Mouse (Mus musculus) ovary, postnatal 36 days (tissue): ENCODE data around the gene Try10.
"Not testable (repeated sequence)": the region's sequence is repeated elsewhere in the genome, so short reads cannot be mapped to it uniquely, and the experiment has no call there.

Experiments
- DNase-seq: peaks from one replicate; pipeline ENCODE4 v3.0.0; 2022; ENCODE audit warnings: low spot score, mixed read lengths

Gene Try10

DNA sequence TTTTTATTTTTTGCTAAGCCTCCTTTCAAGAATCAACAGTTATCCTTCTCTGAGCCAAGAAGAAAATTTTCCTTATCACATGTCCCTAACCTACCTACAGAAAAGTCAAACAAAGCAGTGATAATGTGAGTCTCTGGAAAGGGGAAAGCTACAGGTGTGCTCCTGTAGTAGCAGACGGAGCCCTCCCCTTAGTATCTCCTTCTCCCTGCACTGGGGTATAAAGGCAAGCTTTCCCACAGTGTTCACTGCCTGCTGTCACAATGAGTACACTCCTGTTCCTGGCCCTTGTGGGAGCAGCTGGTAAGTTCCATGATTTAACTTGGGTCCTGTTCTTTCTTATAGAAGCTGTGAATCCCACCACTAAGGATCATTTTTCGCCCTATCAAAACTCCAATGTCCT is at the start of gene Try10:
Try10 (plus strand) TSS at position 174 of the 400 bp plus-strand sequence.
- no peak for DNase-seq

- DNase-seq: not testable (repeated sequence)
These were observed 37.2 kb upstream of the Try10 start, which contains the start of gene Try5 for GRCm38 (mm10) chr6:41316741-41317140. TSS of gene Try5 (minus strand) at chr6:41316841.

DNA sequence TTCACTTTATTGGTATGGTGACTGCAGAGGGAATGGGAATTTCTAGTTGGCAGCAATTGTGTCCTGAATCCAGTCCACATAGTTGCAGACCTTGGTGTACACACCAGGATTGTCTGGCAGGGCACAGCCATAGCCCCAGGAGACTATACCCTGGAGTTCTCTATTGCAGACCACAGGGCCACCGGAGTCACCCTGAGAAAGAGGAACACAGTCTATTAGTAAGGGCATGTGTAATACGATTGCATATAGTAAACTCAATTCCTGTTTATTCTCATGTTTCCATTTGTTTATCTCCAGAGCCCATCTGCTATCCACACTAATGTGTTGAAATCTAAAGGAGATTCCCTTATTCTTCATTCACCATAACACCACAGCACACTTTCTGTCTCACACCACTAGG is 19.9 kb downstream of the Try10 start:
- not testable (repeated sequence) for DNase-seq

GRCm38 (mm10) chr6:41377578-41377977 is 23.7 kb downstream of the Try10 start, which contains the start of gene Prss3:
TSS of gene Prss3 (minus strand) at chr6:41377678.
- not testable (repeated sequence) for DNase-seq

DNA sequence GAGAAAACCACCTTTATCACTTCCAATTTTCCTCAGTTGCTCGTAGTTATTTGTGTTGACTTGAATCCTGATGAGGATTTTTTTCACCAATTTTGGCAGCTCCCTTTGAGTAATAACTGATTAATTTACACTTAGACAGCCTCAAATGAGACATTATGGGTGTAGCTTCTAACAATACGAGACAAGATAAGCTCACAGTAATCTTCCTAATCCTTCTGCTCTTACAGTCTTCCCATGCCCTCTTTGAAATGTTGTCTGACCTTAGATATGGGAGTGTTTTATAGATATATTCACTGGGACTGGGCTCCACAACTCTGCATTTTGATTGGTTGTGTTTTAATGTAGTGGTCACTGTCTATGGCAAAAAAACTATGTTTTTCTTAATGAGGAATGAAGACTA is 32.9 kb downstream of the Try10 start:
- no peak for DNase-seq

GRCm38 (mm10) chr6:41391640-41392039 is 37.7 kb downstream of the Try10 start:
- not testable (repeated sequence) for DNase-seq

DNA sequence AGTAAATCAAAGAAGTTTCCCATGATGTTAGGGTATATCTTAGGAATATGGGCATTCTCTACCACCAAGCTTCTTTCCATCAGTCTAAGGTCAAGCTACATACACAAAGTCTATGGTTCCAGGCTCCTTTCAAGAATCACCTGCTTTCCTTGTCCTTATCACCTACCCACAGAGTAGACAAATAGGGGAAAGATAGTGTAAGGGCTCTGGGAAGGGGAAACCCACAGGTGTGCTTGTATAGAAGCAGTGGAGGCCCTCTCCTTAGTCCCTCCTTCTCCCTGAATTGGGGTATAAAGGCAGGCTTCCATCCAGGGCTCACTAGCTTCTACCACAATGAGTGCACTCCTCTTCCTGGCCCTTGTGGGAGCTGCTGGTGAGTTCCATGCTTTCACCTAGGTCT is 38.2 kb downstream of the Try10 start, which contains the start of gene Gm5771:
Gm5771 (plus strand) TSS at position 301 of the 400 bp plus-strand sequence.
- DNase-seq: not testable (repeated sequence)
